Mouse (Mus musculus) thymus, adult 2 months (tissue): ENCODE results near the gene Tti1.

ENCODE experiments used
- CTCF ChIP-seq: fragments of 200-500 bp; IDR thresholded peaks from 2 replicates; pipeline ENCODE4 v1.5.1; 2012; ENCODE audit warnings: mild to moderate bottlenecking, control low read depth, low read length, moderate library complexity, borderline replicate concordance; ENCODE audit not compliant: control insufficient read depth, poor library complexity, insufficient read depth; ENCODE audit errors: extremely low read depth
- POLR2A ChIP-seq: fragments of 200-500 bp; IDR thresholded peaks from 2 replicates; pipeline ENCODE4 v1.6.1; 2012; ENCODE audit warnings: mild to moderate bottlenecking, low read length, control low read depth, moderate library complexity; ENCODE audit not compliant: control insufficient read depth, poor library complexity, insufficient read depth; ENCODE audit errors: extremely low read depth

DNA sequence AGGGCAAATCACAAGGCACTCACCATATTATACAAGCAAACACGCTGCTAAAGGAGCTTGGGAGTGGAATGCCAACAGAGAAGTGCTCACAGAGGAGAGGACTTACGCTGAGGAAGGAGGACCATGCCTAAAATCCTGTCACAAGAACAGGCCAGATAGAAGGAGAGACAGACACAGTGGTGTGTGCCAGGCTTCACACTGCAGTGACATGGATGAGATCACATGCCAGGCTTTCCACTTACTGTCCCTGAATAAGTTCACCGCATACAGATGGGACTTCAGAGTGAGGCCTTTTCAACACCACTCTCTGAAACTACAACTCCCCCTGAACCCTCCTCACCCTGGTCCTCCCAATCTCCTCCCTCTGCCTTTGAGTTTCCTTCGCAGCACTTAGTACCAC is 10.9 kb downstream of the Tti1 start:
- TF ChIP-seq POLR2A (no peak), CTCF (no peak)
